Mouse (Mus musculus): ENCODE measurements around the gene Veph1. TPM values are rescaled to one million over a fixed set of nuclear protein-coding genes. Genes with fewer than 3 reads are reported as not detected.

The Veph1 gene
- total and polyA plus RNA-seq, 3 experiments, result not detected

DNA sequence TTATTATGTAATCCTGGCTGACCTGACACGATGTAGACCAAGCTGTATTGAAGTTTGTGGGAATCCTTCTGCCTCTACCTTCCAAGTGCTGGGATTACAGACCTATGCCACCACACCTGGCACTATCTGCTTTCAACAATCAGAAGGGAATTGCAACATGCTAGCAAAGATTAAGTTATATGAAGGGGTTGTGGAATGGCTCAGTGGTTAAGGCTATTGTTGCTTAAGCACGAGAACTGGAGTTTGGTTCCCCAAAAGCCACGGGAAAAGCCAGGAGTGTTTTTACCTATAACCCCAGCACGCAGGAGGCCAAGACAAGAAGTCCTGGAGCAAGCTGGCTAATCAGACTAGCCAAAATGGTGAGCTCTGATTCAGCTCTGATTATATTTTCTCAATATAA lies 291.6 kb downstream of the Veph1 start:
- in situ Hi-C loops (cut with MboI; ENCODE audit: low pct_ligation_motif_present, low pct_unique_long_range_greater_than_20kb, low sequenced_read_pairs), result loop anchor here (5.0 to 10.0 kb wide), 2 partner anchors 57 to 230 kb away; no protein-coding TSS in a partner anchor
- dilution Hi-C loops (cut with MboI; ENCODE audit: extremely low pct_ligation_motif_present, extremely low pct_unique_long_range_greater_than_20kb, low sequenced_read_pairs), result no loop called here

DNA sequence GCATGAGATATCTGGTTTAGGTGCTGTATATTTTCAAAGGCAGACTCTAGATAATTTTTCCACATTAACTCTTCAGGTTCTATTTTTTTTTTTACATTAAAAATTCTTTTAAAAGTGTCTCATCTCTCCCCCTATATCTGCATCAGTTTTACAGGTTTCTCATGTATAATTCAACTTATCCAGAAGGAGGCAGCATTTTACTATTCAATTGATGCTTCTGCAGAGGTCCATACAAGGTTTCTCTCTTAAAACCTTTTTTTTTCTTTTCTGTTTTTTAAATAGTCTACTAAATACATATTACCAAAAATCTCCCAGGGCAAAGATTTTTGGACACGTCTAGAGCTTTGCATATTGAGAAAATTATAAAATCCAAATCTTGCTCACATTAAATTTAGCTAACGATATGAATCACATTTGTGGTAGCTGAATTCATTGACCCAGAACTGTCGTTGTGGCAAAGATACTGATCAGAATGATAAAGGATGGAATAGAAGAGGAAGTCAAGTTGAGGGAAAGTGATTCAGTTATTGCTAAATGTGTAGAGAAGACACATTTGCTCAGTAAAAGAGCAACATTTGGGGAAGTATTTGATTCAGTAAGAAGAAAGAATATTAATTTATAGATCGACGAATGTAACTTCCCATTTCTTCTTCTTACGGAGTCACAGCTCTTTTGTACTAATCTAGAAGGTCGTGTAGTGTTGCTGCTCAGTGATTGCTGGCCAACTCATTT lies 292.3 kb downstream of the Veph1 start:
- Histone ChIP-seq H3K4me1 (ENCODE audit: control insufficient read depth in 1 of 2, insufficient read depth in 2 of 2) (no peaks in the 10 kb centered on the region), H3K79me2 (replicated peaks; ENCODE audit: control insufficient read depth, extremely low read depth, insufficient read depth, poor library complexity, severe bottlenecking) (no peaks in the 10 kb centered on the region), H3K9ac (ENCODE audit: insufficient read depth, low read depth) (no peak overlapping the region), H3K9me3 (replicated peaks; ENCODE audit: low read length) (no peaks in the 10 kb centered on the region), H3K27ac (ENCODE audit: insufficient read depth, low read depth) (no peak overlapping the region), H3K36me3 (replicated peaks in 1 of 2; ENCODE audit: control insufficient read depth in 1 of 2, insufficient read depth in 1 of 2, low read length in 1 of 2) (no peaks in the 10 kb centered on the region), H3K4me2 (ENCODE audit: insufficient read depth, low read depth, poor library complexity, severe bottlenecking) (no peak overlapping the region), H3K27me3 (replicated peaks) (no peaks in the 10 kb centered on the region), H3K4me3 (replicated peaks in 1 of 3; ENCODE audit: low read depth in 2 of 3, low read length in 2 of 3, poor library complexity in 1 of 3) (no peak overlapping the region)
- dilution Hi-C loops (cut with MboI; ENCODE audit: extremely low pct_ligation_motif_present, extremely low pct_unique_long_range_greater_than_20kb, low sequenced_read_pairs), result no loop called here
- no peak for DNase-seq (ENCODE audit: extremely low read depth)
- in situ Hi-C loops (cut with MboI; ENCODE audit: low pct_ligation_motif_present, low pct_unique_long_range_greater_than_20kb, low sequenced_read_pairs), result loop anchor here (10.0 kb wide), 1 partner anchor 230 kb away; no protein-coding TSS in a partner anchor
- TF ChIP-seq POLR2AphosphoS2 (IDR thresholded peaks at IDR 0.05; ENCODE audit: low read depth, low read length) (no peak), NELFE (IDR thresholded peaks at IDR 0.05; ENCODE audit: low read depth, low read length) (no peak), CTCF (conservative IDR thresholded peaks at IDR 0.05 in 1 of 2, IDR thresholded peaks at IDR 0.05 in 1 of 2; ENCODE audit: low read depth in 2 of 2, low read length in 2 of 2) (peak in 1 of 2 experiments; percentile 73; a peak in 2 of 4 replicates), TBP (conservative IDR thresholded peaks at IDR 0.05; ENCODE audit: low read depth, low read length) (no peak), MAFK (IDR thresholded peaks at IDR 0.05; ENCODE audit: insufficient replicate concordance, low read length) (no peak), UBTF (IDR thresholded peaks at IDR 0.05; ENCODE audit: low read depth, low read length) (no peak), USF1 (IDR thresholded peaks at IDR 0.05; ENCODE audit: low read depth, low read length) (no peak), ZKSCAN1 (IDR thresholded peaks at IDR 0.05; ENCODE audit: borderline replicate concordance, low read depth, low read length) (no peak), USF2 (conservative IDR thresholded peaks at IDR 0.05; ENCODE audit: low read depth, low read length) (no peak), SMC3 (IDR thresholded peaks at IDR 0.05; ENCODE audit: low read depth, low read length) (peak; percentile 80), POLR2A (IDR thresholded peaks at IDR 0.05; ENCODE audit: low read depth, low read length) (no peak), ETS1 (conservative IDR thresholded peaks at IDR 0.05; ENCODE audit: low read depth, low read length) (no peak), MEF2A (IDR thresholded peaks at IDR 0.05; ENCODE audit: borderline replicate concordance, low read depth, low read length) (no peak), TCF12 (IDR thresholded peaks at IDR 0.05; ENCODE audit: low read depth, low read length) (no peak), ZMIZ1 (IDR thresholded peaks at IDR 0.05; ENCODE audit: low read depth, low read length) (no peak), RAD21 (IDR thresholded peaks at IDR 0.05; ENCODE audit: low read depth, low read length) (peak; percentile 90), ZNF384 (IDR thresholded peaks at IDR 0.05; ENCODE audit: low read depth, low read length) (peak; percentile 83), JUND (conservative IDR thresholded peaks at IDR 0.05; ENCODE audit: low read depth, low read length) (no peak), MYC (IDR thresholded peaks at IDR 0.05; ENCODE audit: low read depth, low read length) (no peak), JUN (IDR thresholded peaks at IDR 0.05; ENCODE audit: insufficient read depth, low read depth, low read length) (no peak), ZC3H11A (IDR thresholded peaks at IDR 0.05; ENCODE audit: low read depth, low read length) (peak; percentile 54), KAT2A (IDR thresholded peaks at IDR 0.05; ENCODE audit: insufficient replicate concordance, low read length) (no peak)

More for the DNA sequence above, 291.6 kb downstream of the Veph1 start:
- Histone ChIP-seq H3K4me1 (ENCODE audit: control insufficient read depth in 1 of 2, insufficient read depth in 2 of 2) (no peaks in the 10 kb centered on the region), H3K27me3 (replicated peaks) (no peaks in the 10 kb centered on the region), H3K4me2 (ENCODE audit: insufficient read depth, low read depth, poor library complexity, severe bottlenecking) (no peak overlapping the region), H3K9ac (ENCODE audit: insufficient read depth, low read depth) (no peak overlapping the region), H3K36me3 (replicated peaks in 1 of 2; ENCODE audit: control insufficient read depth in 1 of 2, insufficient read depth in 1 of 2, low read length in 1 of 2) (no peaks in the 10 kb centered on the region), H3K4me3 (replicated peaks in 1 of 3; ENCODE audit: low read depth in 2 of 3, low read length in 2 of 3, poor library complexity in 1 of 3) (no peak overlapping the region), H3K9me3 (replicated peaks; ENCODE audit: low read length) (no peaks in the 10 kb centered on the region), H3K27ac (ENCODE audit: insufficient read depth, low read depth) (no peak overlapping the region), H3K79me2 (replicated peaks; ENCODE audit: control insufficient read depth, extremely low read depth, insufficient read depth, poor library complexity, severe bottlenecking) (no peaks in the 10 kb centered on the region)
- TF ChIP-seq CHD2 (IDR thresholded peaks at IDR 0.05; ENCODE audit: low read length) (no peak), HCFC1 (IDR thresholded peaks at IDR 0.05; ENCODE audit: low read depth, low read length) (no peak), IRF4 (IDR thresholded peaks at IDR 0.05; ENCODE audit: low read depth, low read length) (no peak), ETS1 (conservative IDR thresholded peaks at IDR 0.05; ENCODE audit: low read depth, low read length) (no peak), PAX5 (IDR thresholded peaks at IDR 0.05; ENCODE audit: low read length) (no peak), EP300 (IDR thresholded peaks at IDR 0.05; ENCODE audit: low read length) (no peak), CTCF (conservative IDR thresholded peaks at IDR 0.05 in 1 of 2, IDR thresholded peaks at IDR 0.05 in 1 of 2; ENCODE audit: low read depth in 2 of 2, low read length in 2 of 2) (no peak), POLR2AphosphoS2 (IDR thresholded peaks at IDR 0.05; ENCODE audit: low read depth, low read length) (no peak), ZC3H11A (IDR thresholded peaks at IDR 0.05; ENCODE audit: low read depth, low read length) (no peak), RCOR1 (conservative IDR thresholded peaks at IDR 0.05; ENCODE audit: low read depth, low read length) (no peak), SIN3A (IDR thresholded peaks at IDR 0.05; ENCODE audit: low read length) (no peak), BHLHE40 (IDR thresholded peaks at IDR 0.05; ENCODE audit: low read depth, low read length) (no peak)
- no peak for DNase-seq (ENCODE audit: extremely low read depth)
